Mouse (Mus musculus): ENCODE data around the gene Rgs12. TPM values are rescaled to one million over a fixed set of nuclear protein-coding genes. Genes with fewer than 3 reads are reported as not detected.
A peak's percentile ranks its signal among the peaks of the same experiment; 100 is the strongest.

Rgs12 gene
- polyA plus RNA-seq, 1 experiment, result 50.6 TPM

- Histone ChIP-seq H3K27me3 (ENCODE audit: control insufficient read depth, insufficient read depth, insufficient read length) (peaks cover 5% of the 10 kb centered on the region), H3K4me3 (ENCODE audit: insufficient read depth, poor library complexity, severe bottlenecking) (no peak overlapping the region), H3K79me3 (ENCODE audit: low read depth) (no peaks in the 10 kb centered on the region), H3K36me3 (ENCODE audit: control insufficient read depth, insufficient read depth) (no peaks in the 10 kb centered on the region), H3ac (ENCODE audit: control insufficient read depth, insufficient read length, low read depth) (no peak overlapping the region), H3K79me2 (ENCODE audit: control insufficient read depth, insufficient read depth) (no peaks in the 10 kb centered on the region)
- TF ChIP-seq CTCF (IDR thresholded peaks at IDR 0.05; ENCODE audit: control insufficient read depth, insufficient read depth, insufficient read length) (peak; percentile 81), CEBPB (IDR thresholded peaks at IDR 0.05; ENCODE audit: low read depth) (no peak)
These were observed 33.4 kb upstream of the Rgs12 start for GRCm38 (mm10) chr5:34915801-34916200.

- Histone ChIP-seq H3ac (ENCODE audit: control insufficient read depth, insufficient read length, low read depth) (no peak overlapping the region), H3K27me3 (ENCODE audit: control insufficient read depth, insufficient read depth, insufficient read length) (peaks cover 5% of the 10 kb centered on the region), H3K79me3 (ENCODE audit: low read depth) (no peaks in the 10 kb centered on the region), H3K4me3 (ENCODE audit: insufficient read depth, poor library complexity, severe bottlenecking) (no peak overlapping the region), H3K36me3 (ENCODE audit: control insufficient read depth, insufficient read depth) (no peaks in the 10 kb centered on the region), H3K79me2 (ENCODE audit: control insufficient read depth, insufficient read depth) (no peaks in the 10 kb centered on the region)
- no peak for TF ChIP-seq CTCF (IDR thresholded peaks at IDR 0.05; ENCODE audit: control insufficient read depth, insufficient read depth, insufficient read length)
- TF ChIP-seq FOSL1 (IDR thresholded peaks at IDR 0.05; ENCODE audit: insufficient read depth, low read length, poor library complexity, severe bottlenecking), result no peak
- no peak for TF ChIP-seq USF1 (IDR thresholded peaks at IDR 0.05; ENCODE audit: low read depth)
- TF ChIP-seq MYOG (IDR thresholded peaks at IDR 0.05; ENCODE audit: control insufficient read depth, extremely low read depth, insufficient read length), result no peak
- no peak for TF ChIP-seq MAX (IDR thresholded peaks at IDR 0.05)
These were observed 32.0 kb upstream of the Rgs12 start for GRCm38 (mm10) chr5:34917234-34917655.

- Histone ChIP-seq H3ac (ENCODE audit: control insufficient read depth, insufficient read length, low read depth) (no peak overlapping the region), H3K27me3 (ENCODE audit: control insufficient read depth, insufficient read depth, insufficient read length) (peaks cover 5% of the 10 kb centered on the region), H3K79me3 (ENCODE audit: low read depth) (no peaks in the 10 kb centered on the region), H3K79me2 (ENCODE audit: control insufficient read depth, insufficient read depth) (no peaks in the 10 kb centered on the region), H3K4me3 (ENCODE audit: insufficient read depth, poor library complexity, severe bottlenecking) (no peak overlapping the region), H3K36me3 (ENCODE audit: control insufficient read depth, insufficient read depth) (no peaks in the 10 kb centered on the region)
- TF ChIP-seq FOSL1 (IDR thresholded peaks at IDR 0.05; ENCODE audit: insufficient read depth, low read length, poor library complexity, severe bottlenecking) (no peak), MYOD1 (IDR thresholded peaks at IDR 0.05; ENCODE audit: control insufficient read depth, insufficient read length, low read depth) (no peak), CEBPB (IDR thresholded peaks at IDR 0.05; ENCODE audit: low read depth) (no peak), MYOG (IDR thresholded peaks at IDR 0.05; ENCODE audit: control insufficient read depth, extremely low read depth, insufficient read length) (no peak), USF1 (IDR thresholded peaks at IDR 0.05; ENCODE audit: low read depth) (no peak), CTCF (IDR thresholded peaks at IDR 0.05; ENCODE audit: control insufficient read depth, insufficient read depth, insufficient read length) (no peak), MAX (IDR thresholded peaks at IDR 0.05) (no peak)
These were observed 30.5 kb upstream of the Rgs12 start for GRCm38 (mm10) chr5:34918785-34919184.

- no peaks in the 10 kb centered on the region for H3K79me3 ChIP-seq (ENCODE audit: low read depth)
- H3K36me3 ChIP-seq (ENCODE audit: control insufficient read depth, insufficient read depth), result no peaks in the 10 kb centered on the region
- H3ac ChIP-seq (ENCODE audit: control insufficient read depth, insufficient read length, low read depth), result no peak overlapping the region
- peaks cover 5% of the 10 kb centered on the region for H3K27me3 ChIP-seq (ENCODE audit: control insufficient read depth, insufficient read depth, insufficient read length)
- no peak overlapping the region for H3K4me3 ChIP-seq (ENCODE audit: insufficient read depth, poor library complexity, severe bottlenecking)
- no peak for TF ChIP-seq USF1 (IDR thresholded peaks at IDR 0.05; ENCODE audit: low read depth)
- TF ChIP-seq FOSL1 (IDR thresholded peaks at IDR 0.05; ENCODE audit: insufficient read depth, low read length, poor library complexity, severe bottlenecking), result no peak
- no peak for TF ChIP-seq MAX (IDR thresholded peaks at IDR 0.05)
- TF ChIP-seq CEBPB (IDR thresholded peaks at IDR 0.05; ENCODE audit: low read depth), result no peak
- no peak for TF ChIP-seq MYOD1 (IDR thresholded peaks at IDR 0.05; ENCODE audit: control insufficient read depth, insufficient read length, low read depth)
- no peak for TF ChIP-seq MYOG (IDR thresholded peaks at IDR 0.05; ENCODE audit: control insufficient read depth, extremely low read depth, insufficient read length)
- no peak for TF ChIP-seq CTCF (IDR thresholded peaks at IDR 0.05; ENCODE audit: control insufficient read depth, insufficient read depth, insufficient read length)
- no peaks in the 10 kb centered on the region for H3K79me2 ChIP-seq (ENCODE audit: control insufficient read depth, insufficient read depth)
These were observed 26.7 kb upstream of the Rgs12 start for GRCm38 (mm10) chr5:34922531-34922930.

- no peak for TF ChIP-seq MAX (IDR thresholded peaks at IDR 0.05)
- no peak for TF ChIP-seq MYOD1 (IDR thresholded peaks at IDR 0.05; ENCODE audit: control insufficient read depth, insufficient read length, low read depth)
- no peak for TF ChIP-seq MYOG (IDR thresholded peaks at IDR 0.05; ENCODE audit: control insufficient read depth, extremely low read depth, insufficient read length)
- TF ChIP-seq FOSL1 (IDR thresholded peaks at IDR 0.05; ENCODE audit: insufficient read depth, low read length, poor library complexity, severe bottlenecking), result no peak
- TF ChIP-seq CEBPB (IDR thresholded peaks at IDR 0.05; ENCODE audit: low read depth), result no peak
- TF ChIP-seq USF1 (IDR thresholded peaks at IDR 0.05; ENCODE audit: low read depth), result no peak
- TF ChIP-seq CTCF (IDR thresholded peaks at IDR 0.05; ENCODE audit: control insufficient read depth, insufficient read depth, insufficient read length), result no peak
- Histone ChIP-seq H3ac (ENCODE audit: control insufficient read depth, insufficient read length, low read depth) (no peak overlapping the region), H3K27me3 (ENCODE audit: control insufficient read depth, insufficient read depth, insufficient read length) (peaks cover 5% of the 10 kb centered on the region), H3K36me3 (ENCODE audit: control insufficient read depth, insufficient read depth) (no peaks in the 10 kb centered on the region), H3K79me3 (ENCODE audit: low read depth) (no peaks in the 10 kb centered on the region), H3K79me2 (ENCODE audit: control insufficient read depth, insufficient read depth) (no peaks in the 10 kb centered on the region), H3K4me3 (ENCODE audit: insufficient read depth, poor library complexity, severe bottlenecking) (no peak overlapping the region)
These were observed 25.3 kb upstream of the Rgs12 start for GRCm38 (mm10) chr5:34923920-34924319.

GRCm38 (mm10) chr5:34924519-34924918, 24.7 kb upstream of the Rgs12 start:
- no peak overlapping the region for H3K4me3 ChIP-seq (ENCODE audit: insufficient read depth, poor library complexity, severe bottlenecking)
- TF ChIP-seq CEBPB (IDR thresholded peaks at IDR 0.05; ENCODE audit: low read depth), result no peak
- no peak for TF ChIP-seq MAX (IDR thresholded peaks at IDR 0.05)
- no peak for TF ChIP-seq MYOD1 (IDR thresholded peaks at IDR 0.05; ENCODE audit: control insufficient read depth, insufficient read length, low read depth)
- TF ChIP-seq CTCF (IDR thresholded peaks at IDR 0.05; ENCODE audit: control insufficient read depth, insufficient read depth, insufficient read length), result no peak
- TF ChIP-seq USF1 (IDR thresholded peaks at IDR 0.05; ENCODE audit: low read depth), result no peak
- TF ChIP-seq FOSL1 (IDR thresholded peaks at IDR 0.05; ENCODE audit: insufficient read depth, low read length, poor library complexity, severe bottlenecking), result no peak
- no peak for TF ChIP-seq MYOG (IDR thresholded peaks at IDR 0.05; ENCODE audit: control insufficient read depth, extremely low read depth, insufficient read length)
- no peaks in the 10 kb centered on the region for H3K79me2 ChIP-seq (ENCODE audit: control insufficient read depth, insufficient read depth)
- peaks cover 5% of the 10 kb centered on the region for H3K27me3 ChIP-seq (ENCODE audit: control insufficient read depth, insufficient read depth, insufficient read length)
- no peaks in the 10 kb centered on the region for H3K79me3 ChIP-seq (ENCODE audit: low read depth)
- no peak overlapping the region for H3ac ChIP-seq (ENCODE audit: control insufficient read depth, insufficient read length, low read depth)
- H3K36me3 ChIP-seq (ENCODE audit: control insufficient read depth, insufficient read depth), result no peaks in the 10 kb centered on the region
